19 mouse cellular contexts compared by ENCODE assay signal in genomic region chr2:75926061-75926460, GRCm38 (mm10). TPM values are rescaled to one million over a fixed set of nuclear protein-coding genes. Genes with fewer than 3 reads are reported as not detected.
DNase-seq lines count a peak whose midpoint lies in the region; ATAC-seq and TF ChIP-seq lines count a peak whose summit lies in the region.
"Had no signal": no experiment of that assay in that cellular context is flagged by ENCODE, and none has a peak within 500 bp of the region (broad histone marks: within the 10 kb centered on the region; RNA-seq: fewer than 3 reads in every experiment).

No protein-coding gene starts in this region.

- H3K4me3 ChIP-seq in gastrocnemius, adult 2 months: no peak overlapping the region
- no peak overlapping the region for H3K4me3 ChIP-seq in hindbrain, embryonic 14.5 days (replicated peaks; ENCODE audit: low read length)
- no peak overlapping the region for H3K4me3 ChIP-seq in hindbrain, embryonic 16.5 days (ENCODE audit: low read length)
- no peak overlapping the region for H3K4me3 ChIP-seq in neural tube, embryonic 13.5 days
- no peak overlapping the region for H3K4me3 ChIP-seq in neural tube, embryonic 15.5 days (replicated peaks)
- H3K4me3 ChIP-seq: embryonic facial prominence, embryonic 15.5 days; erythroblast, embryonic 14.5 days; forebrain, embryonic 10.5 days; heart, embryonic 12.5 days; intestine, embryonic 15.5 days had no signal

- no peak overlapping the region for H3K4me2 ChIP-seq in hindbrain, embryonic 14.5 days (replicated peaks)
- no peak overlapping the region for H3K4me2 ChIP-seq in hindbrain, embryonic 16.5 days (ENCODE audit: low read length)
- H3K4me2 ChIP-seq in neural tube, embryonic 13.5 days: no peak overlapping the region
- no peak overlapping the region for H3K4me2 ChIP-seq in neural tube, embryonic 15.5 days
- H3K4me2 ChIP-seq: embryonic facial prominence, embryonic 15.5 days; heart, embryonic 12.5 days; intestine, embryonic 15.5 days had no signal

- peaks cover 26% of the 10 kb centered on the region for H3K36me3 ChIP-seq in hindbrain, embryonic 14.5 days (replicated peaks; ENCODE audit: control insufficient read depth, insufficient read depth)
- H3K36me3 ChIP-seq in hindbrain, embryonic 16.5 days (ENCODE audit: control insufficient read depth, insufficient read depth, low read length): no peaks in the 10 kb centered on the region
- H3K36me3 ChIP-seq in neural tube, embryonic 13.5 days: no peaks in the 10 kb centered on the region
- no peaks in the 10 kb centered on the region for H3K36me3 ChIP-seq in neural tube, embryonic 15.5 days
- H3K36me3 ChIP-seq: intestine, embryonic 15.5 days had no signal

- peak; percentile 5; the same call in 1 of the 2 replicates for TF ChIP-seq CTCF in gastrocnemius, adult 2 months (IDR thresholded peaks at IDR 0.05)

- H3K9me3 ChIP-seq in hindbrain, embryonic 14.5 days (ENCODE audit: control insufficient read depth, low read length): no peaks in the 10 kb centered on the region
- no peaks in the 10 kb centered on the region for H3K9me3 ChIP-seq in hindbrain, embryonic 16.5 days (ENCODE audit: control insufficient read depth, low read length)
- no peaks in the 10 kb centered on the region for H3K9me3 ChIP-seq in neural tube, embryonic 13.5 days
- no peaks in the 10 kb centered on the region for H3K9me3 ChIP-seq in neural tube, embryonic 15.5 days (replicated peaks)
- H3K9me3 ChIP-seq: embryonic facial prominence, embryonic 15.5 days; forebrain, embryonic 10.5 days; heart, embryonic 12.5 days; intestine, embryonic 15.5 days had no signal

- H3K27me3 ChIP-seq in hindbrain, embryonic 14.5 days (ENCODE audit: control insufficient read depth, insufficient read depth, low read length): no peaks in the 10 kb centered on the region
- H3K27me3 ChIP-seq in hindbrain, embryonic 16.5 days (replicated peaks; ENCODE audit: control insufficient read depth, insufficient read depth, low read length): no peaks in the 10 kb centered on the region
- H3K27me3 ChIP-seq in neural tube, embryonic 13.5 days: no peaks in the 10 kb centered on the region
- H3K27me3 ChIP-seq in neural tube, embryonic 15.5 days (replicated peaks): no peaks in the 10 kb centered on the region
- H3K27me3 ChIP-seq: embryonic facial prominence, embryonic 15.5 days; heart, embryonic 12.5 days; intestine, embryonic 15.5 days had no signal

- no peak for DNase-seq in gastrocnemius, adult 2 months
- DNase-seq in gastrocnemius, postnatal 25 days: no peak
- DNase-seq in hindbrain, embryonic 14.5 days (ENCODE audit: low spot score): no peak
- DNase-seq: adrenal gland, adult 2 months; adrenal gland, postnatal 25 days; cerebellum, adult 9-10 months; embryo, embryonic 11 days; gastrocnemius, postnatal 10 days; kidney, adult 8-10 months had no signal

- no peak overlapping the region for H3K27ac ChIP-seq in gastrocnemius, adult 2 months
- H3K27ac ChIP-seq in hindbrain, embryonic 14.5 days: peak overlapping the region; percentile 47; the same call in 1 of the 2 replicates
- no peak overlapping the region for H3K27ac ChIP-seq in hindbrain, embryonic 16.5 days (ENCODE audit: low read depth, low read length)
- H3K27ac ChIP-seq in neural tube, embryonic 13.5 days (replicated peaks): peak overlapping the region; percentile 57
- H3K27ac ChIP-seq in neural tube, embryonic 15.5 days (replicated peaks): no peak overlapping the region
- H3K27ac ChIP-seq: embryonic facial prominence, embryonic 15.5 days; forebrain, embryonic 10.5 days; intestine, embryonic 15.5 days had no signal

- no peak for ATAC-seq in hindbrain, embryonic 14.5 days (ENCODE audit: low FRiP score)
- no peak for ATAC-seq in hindbrain, embryonic 16.5 days
- ATAC-seq in neural tube, embryonic 13.5 days (ENCODE audit: low read depth): no peak
- ATAC-seq in neural tube, embryonic 15.5 days (ENCODE audit: low FRiP score): no peak
- ATAC-seq: forebrain, embryonic 14.5 days; intestine, embryonic 15.5 days had no signal

- WGBS in hindbrain, embryonic 14.5 days: 57% methylated on average over 5 of the region's 5 CpGs
- 66% methylated on average over 5 of the region's 5 CpGs for WGBS in hindbrain, embryonic 16.5 days
- 43% methylated on average over 5 of the region's 5 CpGs for WGBS in neural tube, embryonic 13.5 days
- WGBS in neural tube, embryonic 15.5 days: 42% methylated on average over 5 of the region's 5 CpGs

- no peak overlapping the region for H3K9ac ChIP-seq in hindbrain, embryonic 14.5 days
- H3K9ac ChIP-seq in hindbrain, embryonic 16.5 days (ENCODE audit: low read depth, low read length): no peak overlapping the region
- H3K9ac ChIP-seq in neural tube, embryonic 13.5 days: no peak overlapping the region
- H3K9ac ChIP-seq in neural tube, embryonic 15.5 days (replicated peaks): no peak overlapping the region
- H3K9ac ChIP-seq: embryonic facial prominence, embryonic 15.5 days; heart, embryonic 12.5 days; intestine, embryonic 15.5 days had no signal

- intact Hi-C loops in gastrocnemius, adult 2 months (cut with DNase I): no loop called here

- H3K4me1 ChIP-seq in hindbrain, embryonic 14.5 days (replicated peaks; ENCODE audit: control insufficient read depth, insufficient read depth, low read length): peaks cover 10% of the 10 kb centered on the region
- H3K4me1 ChIP-seq in hindbrain, embryonic 16.5 days (ENCODE audit: control insufficient read depth, insufficient read depth, low read depth, low read length): no peaks in the 10 kb centered on the region
- H3K4me1 ChIP-seq in neural tube, embryonic 13.5 days (replicated peaks): peaks cover 36% of the 10 kb centered on the region
- peaks cover 4% of the 10 kb centered on the region; the same call in 1 of the 2 replicates for H3K4me1 ChIP-seq in neural tube, embryonic 15.5 days
- H3K4me1 ChIP-seq: embryonic facial prominence, embryonic 15.5 days; heart, embryonic 12.5 days; intestine, embryonic 15.5 days had no signal

RNA-seq across cellular contexts. Expression of gene Ttc30b, which starts 12.3 kb away (rescaled TPM):
- total RNA-seq in gastrocnemius, adult 2 months (2021): 1 to 10 TPM; 2.7 to 3.0 TPM
- total RNA-seq in gastrocnemius, postnatal 25 days (2021): 1 to 10 TPM; 2.3 to 2.8 TPM
- 22.7 and 23.6 TPM in 2 replicates for polyA plus RNA-seq in hindbrain, embryonic 14.5 days (2014; fragmentation: Nextera tagmentation; extraction: Ambion mirVana)
- polyA plus RNA-seq in hindbrain, embryonic 16.5 days (2015; fragmentation: Nextera tagmentation; extraction: Ambion mirVana): 23.0 and 23.3 TPM in 2 replicates
- 16.0 and 16.6 TPM in 2 replicates for polyA plus RNA-seq in neural tube, embryonic 13.5 days (2015; fragmentation: Nextera tagmentation; extraction: Ambion mirVana)
- polyA plus RNA-seq in neural tube, embryonic 15.5 days (2015; fragmentation: Nextera tagmentation; extraction: Ambion mirVana): 17.3 and 17.4 TPM in 2 replicates
- polyA plus RNA-seq: erythroblast, embryonic 14.5 days had no signal

RNA-seq across cellular contexts. Expression of gene Ttc30a2, which starts 51.9 kb away (rescaled TPM):
- total RNA-seq in gastrocnemius, adult 2 months (2021): under 1 TPM; 0.33 to 0.38 TPM
- under 1 TPM; 0.13 to 0.35 TPM for total RNA-seq in gastrocnemius, postnatal 25 days (2021)
- polyA plus RNA-seq in hindbrain, embryonic 14.5 days (2014; fragmentation: Nextera tagmentation; extraction: Ambion mirVana): 1.3 and 1.5 TPM in 2 replicates
- polyA plus RNA-seq in hindbrain, embryonic 16.5 days (2015; fragmentation: Nextera tagmentation; extraction: Ambion mirVana): 0.77 and 1.1 TPM in 2 replicates
- 0.65 and 1.1 TPM in 2 replicates for polyA plus RNA-seq in neural tube, embryonic 13.5 days (2015; fragmentation: Nextera tagmentation; extraction: Ambion mirVana)
- 0.68 and 0.96 TPM in 2 replicates for polyA plus RNA-seq in neural tube, embryonic 15.5 days (2015; fragmentation: Nextera tagmentation; extraction: Ambion mirVana)
- total RNA-seq: common myeloid progenitor, adult 5-6 weeks had no signal
- polyA plus RNA-seq: erythroblast, embryonic 14.5 days had no signal

RNA-seq across cellular contexts. Expression of gene Ttc30a1, which starts 55.7 kb away (rescaled TPM):
- total RNA-seq in gastrocnemius, adult 2 months (2021): 1 to 10 TPM; 1.1 to 1.6 TPM
- 1 to 10 TPM in 1 of 2 experiments, under 1 TPM in 1; 0.96 to 1.0 TPM for total RNA-seq in gastrocnemius, postnatal 25 days (2021)
- polyA plus RNA-seq in hindbrain, embryonic 14.5 days (2014; fragmentation: Nextera tagmentation; extraction: Ambion mirVana): 8.7 and 9.2 TPM in 2 replicates
- 8.9 and 9.2 TPM in 2 replicates for polyA plus RNA-seq in hindbrain, embryonic 16.5 days (2015; fragmentation: Nextera tagmentation; extraction: Ambion mirVana)
- 7.9 TPM in 2 replicates for polyA plus RNA-seq in neural tube, embryonic 13.5 days (2015; fragmentation: Nextera tagmentation; extraction: Ambion mirVana)
- polyA plus RNA-seq in neural tube, embryonic 15.5 days (2015; fragmentation: Nextera tagmentation; extraction: Ambion mirVana): 7.4 and 7.6 TPM in 2 replicates
- polyA plus RNA-seq: erythroblast, embryonic 14.5 days had no signal

Comparison
In these comparisons a context has a peak if more than half of its experiments do, and no peak if none do; other contexts are left out.
1. H3K27ac ChIP-seq: peak in hindbrain, embryonic 14.5 days (single experiment) and neural tube, embryonic 13.5 days (single experiment); none in gastrocnemius, adult 2 months (single experiment), hindbrain, embryonic 16.5 days (single experiment) and neural tube, embryonic 15.5 days (single experiment).